Mouse (Mus musculus) R1 (cell line): ENCODE data around the gene Nr0b2.
A peak's percentile ranks its signal among the peaks of the same experiment; 100 is the strongest.

ENCODE experiments used
- DNase-seq: peaks from one replicate; pipeline ENCODE4 v3.0.0-alpha.2; 2018; ENCODE audit warnings: low read depth, low spot score

Gene Nr0b2

GRCm38 (mm10) chr4:133552768-133553447, at the start of gene Nr0b2:
Gene Nr0b2 (plus strand): TSS chr4:133553376.
- no peak for DNase-seq

DNA sequence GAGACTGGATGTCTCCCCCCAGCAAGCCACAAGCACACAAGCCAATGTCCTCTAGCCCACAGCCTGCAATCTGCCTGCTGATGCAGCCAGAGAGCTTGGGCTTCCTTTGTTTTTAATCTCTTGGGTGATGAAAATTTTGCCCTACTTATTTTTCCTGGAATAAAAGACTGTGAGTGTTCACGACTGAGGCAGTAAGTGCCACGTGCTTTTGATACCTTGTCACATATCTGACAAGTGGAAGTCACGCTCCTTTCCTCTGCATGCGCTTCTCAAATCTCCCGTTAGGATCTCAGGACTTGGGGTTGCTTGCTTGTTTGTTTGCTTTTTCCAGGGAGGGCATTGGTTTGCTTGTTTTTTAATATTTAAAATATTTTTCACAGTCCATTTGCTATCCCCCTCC, 48.9 kb upstream of the Nr0b2 start:
- DNase-seq = no peak

DNA sequence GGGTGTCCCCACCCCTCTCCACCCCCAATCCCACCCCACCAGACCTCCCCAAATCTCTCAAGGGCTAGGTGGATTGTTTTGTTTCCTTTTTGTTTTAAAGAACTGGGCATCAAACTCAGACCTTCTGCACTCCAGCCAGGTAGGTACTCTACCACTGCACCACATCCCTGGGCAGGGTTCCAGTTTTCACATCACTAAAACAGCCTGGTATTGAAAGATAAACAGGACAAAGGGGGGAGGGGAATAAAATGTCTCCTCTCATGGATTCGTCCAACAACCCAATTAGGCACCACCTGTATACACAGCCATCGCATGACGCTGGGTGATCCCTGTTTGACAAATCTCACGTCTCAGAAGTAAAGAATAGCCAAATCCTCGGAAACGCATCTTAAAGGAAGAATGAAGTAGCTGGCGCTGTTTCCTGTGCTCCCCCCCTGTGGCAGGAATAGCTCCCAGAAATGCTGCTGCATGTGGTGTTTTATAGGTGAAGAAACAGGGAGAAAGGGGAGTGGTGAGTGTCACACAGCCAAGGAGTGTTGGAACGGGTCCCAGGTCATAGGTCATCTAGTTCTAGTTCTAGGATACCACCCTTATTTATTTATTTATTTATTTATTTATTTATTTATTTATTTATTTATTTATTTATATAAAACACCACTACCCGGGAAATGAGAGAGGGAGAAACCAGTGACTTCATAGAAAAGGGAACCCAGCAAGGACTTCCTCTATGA, 48.3 kb upstream of the Nr0b2 start:
- no peak for DNase-seq

DNA sequence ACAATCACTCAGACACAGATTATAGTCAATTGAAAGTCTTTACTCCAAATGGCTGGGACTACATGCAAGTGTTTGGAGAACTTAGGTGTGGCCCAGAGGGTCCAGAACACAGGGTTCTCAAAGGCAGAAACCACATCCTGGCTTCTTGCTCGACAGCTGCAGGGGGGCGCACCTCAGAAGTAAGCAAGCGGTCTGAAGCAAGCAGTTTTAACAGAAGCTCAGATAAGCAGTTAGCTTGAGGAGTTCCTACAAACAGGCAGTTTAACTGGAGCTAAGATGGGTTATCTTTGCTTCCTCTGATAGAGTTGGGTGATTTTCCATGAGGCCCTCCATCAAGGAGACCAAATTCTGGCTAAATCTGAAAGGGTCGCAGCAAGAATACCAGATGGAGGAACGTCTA, 46.6 kb upstream of the Nr0b2 start:
- DNase-seq = no peak

DNA sequence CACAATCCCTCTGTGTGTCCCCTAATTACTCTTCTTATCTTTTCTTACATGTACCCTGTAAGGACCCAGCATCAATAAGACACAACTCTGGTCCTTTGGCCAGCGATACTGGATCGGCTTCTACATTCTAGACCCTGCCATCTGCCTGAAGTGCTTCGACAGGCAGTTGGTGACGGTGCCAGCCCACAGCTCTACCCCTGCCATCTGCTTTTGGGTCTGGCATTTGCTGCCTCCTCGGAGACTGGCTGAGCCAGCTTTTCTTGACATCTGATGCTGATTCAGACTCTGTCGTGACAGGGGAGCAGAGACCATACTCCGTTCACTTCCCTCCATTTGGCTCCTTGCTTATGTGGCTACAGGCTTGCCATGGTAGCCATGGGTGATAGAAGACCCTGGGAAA, 44.2 kb upstream of the Nr0b2 start:
- no peak for DNase-seq

DNA sequence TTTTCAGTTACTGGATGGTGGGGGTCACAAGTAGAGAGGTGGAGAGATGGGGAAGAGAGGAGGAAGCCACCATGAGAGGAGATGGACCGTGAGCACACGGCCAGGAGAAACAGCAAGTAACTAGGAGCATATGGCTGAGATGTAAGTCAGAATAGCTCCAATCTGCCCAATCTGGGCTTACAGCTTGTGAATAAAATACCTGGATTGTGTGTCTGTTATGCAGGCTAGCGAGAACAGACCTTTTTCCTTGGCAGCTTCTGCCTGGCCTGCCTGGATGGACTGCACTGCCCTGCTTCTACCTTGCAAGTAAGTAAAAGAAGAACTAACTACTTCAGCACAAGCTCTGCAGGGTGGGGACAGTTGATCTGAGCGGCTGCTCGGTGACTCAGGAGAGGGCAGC, 42.1 kb upstream of the Nr0b2 start:
- DNase-seq = no peak

- DNase-seq = peak; percentile 64
Observed at GRCm38 (mm10) chr4:133512511-133512910, 40.7 kb upstream of the Nr0b2 start.

- peak; percentile 85 for DNase-seq
Observed at GRCm38 (mm10) chr4:133512972-133513371, 40.2 kb upstream of the Nr0b2 start.

- DNase-seq = peak; percentile 38
Observed at GRCm38 (mm10) chr4:133518601-133519368, 34.4 kb upstream of the Nr0b2 start, which contains the start of gene Kdf1. Gene Kdf1 (plus strand): TSS chr4:133518963.

DNA sequence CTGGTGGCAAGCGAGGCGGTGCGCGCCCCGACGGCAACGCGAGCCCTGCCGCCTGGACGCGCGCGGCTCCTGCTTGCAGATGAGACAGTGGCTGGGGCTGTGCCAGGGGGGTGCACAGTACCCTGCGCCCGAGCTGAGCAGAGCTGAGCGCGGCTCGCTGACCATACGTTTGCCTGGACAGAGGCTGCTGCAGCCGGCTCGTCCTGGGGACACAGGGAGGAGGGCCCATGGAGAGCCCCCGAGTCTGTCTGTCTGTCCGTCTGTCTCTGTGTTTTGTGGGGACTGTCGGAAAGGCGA, 33.9 kb upstream of the Nr0b2 start:
- peak; percentile 27 for DNase-seq

- no peak for DNase-seq
Observed at GRCm38 (mm10) chr4:133521502-133521901, 31.7 kb upstream of the Nr0b2 start.

- DNase-seq = no peak
Observed at GRCm38 (mm10) chr4:133527788-133528187, 25.4 kb upstream of the Nr0b2 start.

DNA sequence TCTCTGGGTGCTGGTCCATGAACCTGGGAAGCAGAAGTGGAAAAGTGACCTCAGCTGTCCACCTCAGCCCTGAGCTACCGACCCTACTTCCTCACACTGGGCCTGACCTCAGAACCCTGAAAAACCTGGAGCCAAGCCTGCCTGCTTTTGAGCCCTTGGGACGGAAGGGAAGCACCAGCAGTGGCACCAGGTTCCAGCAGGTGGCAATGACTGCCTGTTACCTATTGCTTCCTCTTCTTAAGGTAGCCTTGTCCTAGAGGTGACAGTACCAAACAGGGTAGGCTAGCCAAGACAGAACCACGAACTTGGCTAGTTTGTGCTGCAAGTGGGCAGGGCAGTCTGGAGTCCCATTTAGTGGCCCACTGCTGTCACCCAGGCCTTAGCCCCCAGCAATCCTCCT, 20.4 kb upstream of the Nr0b2 start:
- DNase-seq = no peak

DNA sequence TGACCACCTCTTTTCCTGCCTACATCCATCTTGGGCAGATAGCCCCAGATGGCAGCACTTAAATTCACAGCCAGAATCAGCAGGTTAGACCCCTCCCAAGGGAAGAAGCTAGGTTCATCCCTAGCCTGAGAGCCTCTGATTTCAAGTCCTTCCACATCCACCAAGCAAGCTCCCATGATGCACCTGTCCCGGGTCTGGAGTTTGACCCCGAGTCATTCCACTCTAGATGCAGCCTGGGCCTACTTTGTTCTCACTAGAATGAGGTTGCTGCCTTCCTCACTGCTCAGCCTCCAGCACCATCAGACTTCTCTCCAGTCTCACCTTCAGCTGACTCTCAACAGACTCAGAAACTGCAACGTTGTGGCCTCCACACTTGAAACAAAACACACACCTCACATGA, 17.1 kb upstream of the Nr0b2 start:
- peak; percentile 37 for DNase-seq

- no peak for DNase-seq
Observed at GRCm38 (mm10) chr4:133536652-133537051, 16.5 kb upstream of the Nr0b2 start.

- peak; percentile 98 for DNase-seq
Observed at GRCm38 (mm10) chr4:133545272-133546231, 7.6 kb upstream of the Nr0b2 start, which contains the start of gene Nudc. Gene Nudc (minus strand): TSS chr4:133545996.

DNA sequence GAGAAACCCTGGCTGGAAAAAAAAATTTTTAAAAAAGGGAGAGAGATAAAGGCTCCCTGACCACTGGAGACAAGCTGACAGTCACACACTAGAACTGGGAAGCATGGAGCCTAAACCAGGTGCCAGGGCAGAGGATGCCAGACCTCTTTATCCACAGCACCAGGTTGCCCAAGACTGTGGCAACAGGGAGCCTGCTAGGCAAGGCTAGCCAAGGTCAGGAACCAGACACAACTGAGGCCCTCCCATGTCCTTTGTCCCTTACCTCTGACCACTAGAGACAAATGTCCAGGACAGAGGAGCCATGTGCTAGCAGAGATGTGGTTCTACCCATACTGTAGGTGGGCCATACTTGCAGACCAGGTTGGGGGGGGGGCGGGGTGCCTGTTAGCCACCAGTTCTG, 1.1 kb upstream of the Nr0b2 start:
- no peak for DNase-seq

DNA sequence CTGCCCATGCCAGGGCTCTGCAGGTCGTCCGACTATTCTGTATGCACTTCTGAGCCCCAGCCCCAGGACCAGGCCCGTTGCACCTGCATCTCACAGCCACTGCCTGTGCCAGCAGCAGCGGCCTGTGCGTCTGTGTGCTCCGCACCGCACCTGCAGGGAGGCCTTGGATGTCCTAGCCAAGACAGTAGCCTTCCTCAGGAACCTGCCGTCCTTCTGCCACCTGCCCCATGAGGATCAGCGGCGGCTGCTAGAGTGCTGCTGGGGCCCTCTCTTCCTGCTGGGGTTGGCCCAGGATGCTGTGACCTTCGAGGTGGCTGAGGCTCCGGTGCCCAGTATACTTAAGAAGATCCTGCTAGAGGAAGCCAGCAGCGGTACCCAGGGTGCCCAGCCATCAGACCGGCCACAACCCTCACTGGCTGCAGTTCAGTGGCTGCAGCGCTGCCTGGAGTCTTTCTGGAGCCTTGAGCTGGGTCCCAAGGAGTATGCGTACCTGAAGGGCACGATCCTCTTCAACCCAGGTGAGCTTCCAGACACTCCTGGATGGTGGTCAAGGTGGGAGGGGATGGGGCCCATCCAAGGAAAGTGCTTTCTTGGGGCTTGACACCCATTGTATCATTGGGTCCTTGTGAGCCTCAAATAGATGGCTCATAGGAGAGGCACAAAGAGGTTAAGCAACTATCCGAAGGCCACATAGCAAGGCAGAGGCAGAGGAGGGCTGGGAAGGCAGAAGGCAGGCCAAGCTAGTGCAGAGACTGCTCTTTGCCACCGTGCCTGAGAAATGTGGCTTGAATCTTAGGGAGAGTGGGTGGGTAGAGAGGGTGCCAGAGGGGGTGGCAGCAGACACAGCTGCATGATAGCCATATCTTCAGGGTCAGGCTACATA, 513 bp downstream of the Nr0b2 start:
- no peak for DNase-seq

- no peak for DNase-seq
Observed at GRCm38 (mm10) chr4:133557041-133557717, 4.0 kb downstream of the Nr0b2 start.

DNA sequence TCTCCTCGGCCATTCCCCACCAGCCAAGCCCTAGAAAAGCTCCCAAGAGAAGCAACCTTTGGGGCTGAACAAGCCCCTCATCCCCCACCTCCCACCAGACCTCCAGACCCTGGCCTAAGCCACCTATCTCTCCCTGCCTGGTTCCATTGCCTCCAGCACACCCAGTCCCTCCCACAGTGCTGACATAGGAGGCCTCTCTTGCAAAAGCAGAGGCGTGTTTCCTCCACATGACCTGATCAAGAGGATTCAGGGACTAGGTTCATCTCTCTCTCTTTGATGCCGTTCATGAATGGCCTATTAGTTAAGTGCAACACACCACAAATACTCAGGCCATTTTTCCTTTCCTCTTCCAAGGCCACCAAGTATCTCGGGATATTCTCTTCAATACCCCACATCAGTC, 6.7 kb downstream of the Nr0b2 start:
- DNase-seq = no peak
